Mouse (Mus musculus) liver, adult 2 months (tissue): ENCODE data around the gene Urb1.

ENCODE experiments used
- CTCF ChIP-seq: fragments of 200-500 bp; IDR thresholded peaks from 2 replicates; pipeline ENCODE4 v1.5.1; 2011; ENCODE audit warnings: low read depth, low read length, control low read depth
- POLR2A ChIP-seq: fragments of 200-500 bp; IDR thresholded peaks from 2 replicates; pipeline ENCODE4 v1.6.1; 2011; ENCODE audit warnings: low read length, control low read depth; ENCODE audit not compliant: insufficient read depth; ENCODE audit errors: extremely low read depth

DNA sequence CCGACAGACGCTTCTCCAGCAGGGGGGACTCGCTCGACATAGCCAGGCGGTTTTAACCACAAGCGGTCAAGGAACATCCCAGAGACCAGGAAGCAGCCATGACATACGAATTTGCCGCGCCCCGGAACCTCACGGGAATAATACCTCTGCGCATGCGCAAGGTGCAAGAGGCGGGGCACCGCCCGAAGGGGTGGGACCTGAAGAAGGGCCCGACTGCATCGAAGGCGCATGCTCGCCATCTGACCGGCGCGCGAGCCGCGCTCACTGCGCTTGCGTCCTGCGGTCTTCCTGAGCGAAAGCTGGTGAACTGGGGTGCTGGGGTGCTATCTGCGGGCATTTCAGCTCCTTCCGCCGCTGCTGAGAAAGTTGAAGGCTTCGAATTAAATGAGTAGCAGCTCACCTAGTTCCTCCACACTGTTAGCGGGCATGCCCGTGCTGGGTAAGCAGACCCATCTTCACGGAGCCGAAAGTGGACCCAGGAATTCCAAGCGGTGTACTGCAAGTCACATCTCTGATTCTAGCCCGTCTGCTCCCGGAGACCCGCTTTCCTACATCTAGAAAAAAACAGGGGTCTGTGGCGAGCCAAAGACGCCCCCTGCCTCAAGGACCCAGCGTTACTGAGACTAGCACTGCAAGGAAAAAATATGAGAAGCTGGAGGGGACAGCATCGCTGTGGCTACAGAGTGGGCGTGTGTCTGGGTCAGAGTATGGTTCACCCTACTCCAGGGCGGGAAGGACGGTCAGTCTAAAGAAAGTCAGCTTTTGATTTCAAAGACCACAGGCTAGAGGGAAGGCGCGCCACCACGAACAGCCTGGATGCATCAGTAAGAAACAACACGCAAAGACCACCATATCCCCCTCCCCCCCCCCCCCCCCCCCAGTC, 82.7 kb downstream of the Urb1 start, which contains the start of gene Mis18a:
- TF ChIP-seq CTCF: 0 out of 2 replicates have a peak, but pooled peaks have one; percentile 19
- peak; percentile 87 for TF ChIP-seq POLR2A
